Mouse (Mus musculus) mammary gland, adult 2 months (tissue): Measurements from ENCODE around the gene Ifit1. TPM values are rescaled to one million over a fixed set of nuclear protein-coding genes. Genes with fewer than 3 reads are reported as not detected.

Source experiments
- polyA plus RNA-seq: library from polyadenylated mRNA; depleted of rRNA; stranded (reverse); fragments of >200 nt; gene quantifications from 2 replicates; pipeline ENCODE4 v1.2.3, GENCODE M21; 2012; ENCODE audit warnings: low replicate concordance; rRNA removed

The Ifit1 gene
- polyA plus RNA-seq: 2.7 and 9.0 TPM in 2 replicates

DNA sequence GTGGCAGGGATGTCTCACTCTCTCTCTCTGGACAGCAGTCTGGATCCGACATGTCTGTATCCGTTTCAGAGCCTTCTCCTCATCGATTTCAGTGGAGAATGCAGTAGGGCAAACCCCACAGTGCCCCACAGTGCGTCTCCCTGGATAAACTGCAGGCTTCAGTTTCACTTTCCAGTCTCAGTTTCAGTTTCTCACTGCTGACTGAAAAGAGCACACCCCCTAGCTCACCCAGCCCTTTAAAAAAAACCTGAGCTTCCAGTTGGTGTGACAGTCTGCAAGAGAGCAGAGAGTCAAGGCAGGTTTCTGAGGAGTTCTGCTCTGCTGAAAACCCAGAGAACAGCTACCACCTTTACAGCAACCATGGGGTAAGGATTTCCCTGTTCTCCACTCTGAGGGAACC is at the start of gene Ifit1, which contains the start of gene Ifit1bl2:
Ifit1 (plus strand) TSS at position 249 of the 400 bp plus-strand sequence.
Ifit1bl2 (minus strand) TSS at position 121 of the 400 bp plus-strand sequence.

DNA sequence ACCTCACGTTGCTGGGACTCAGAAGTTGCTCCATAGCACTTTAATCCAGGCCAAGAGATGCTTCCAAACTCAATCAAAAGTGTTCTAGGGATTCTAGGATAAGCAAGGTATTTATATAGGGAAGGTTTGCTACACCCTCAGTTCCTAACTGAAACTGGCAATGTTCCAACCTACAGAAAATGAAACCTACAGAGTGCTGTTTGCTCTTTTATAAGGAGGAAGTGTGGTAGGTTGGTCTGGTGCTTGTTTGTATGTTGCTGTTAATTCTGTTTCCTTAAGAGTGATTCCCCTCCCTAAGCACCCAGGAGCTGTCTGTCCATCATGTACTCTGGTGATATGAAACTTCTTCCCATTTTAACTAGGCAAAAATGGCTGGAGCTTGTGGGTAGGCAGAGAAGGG is 38.8 kb upstream of the Ifit1 start, which contains the start of gene Ifit1bl1:
Ifit1bl1 (minus strand) TSS at position 69 of the 400 bp plus-strand sequence.

DNA sequence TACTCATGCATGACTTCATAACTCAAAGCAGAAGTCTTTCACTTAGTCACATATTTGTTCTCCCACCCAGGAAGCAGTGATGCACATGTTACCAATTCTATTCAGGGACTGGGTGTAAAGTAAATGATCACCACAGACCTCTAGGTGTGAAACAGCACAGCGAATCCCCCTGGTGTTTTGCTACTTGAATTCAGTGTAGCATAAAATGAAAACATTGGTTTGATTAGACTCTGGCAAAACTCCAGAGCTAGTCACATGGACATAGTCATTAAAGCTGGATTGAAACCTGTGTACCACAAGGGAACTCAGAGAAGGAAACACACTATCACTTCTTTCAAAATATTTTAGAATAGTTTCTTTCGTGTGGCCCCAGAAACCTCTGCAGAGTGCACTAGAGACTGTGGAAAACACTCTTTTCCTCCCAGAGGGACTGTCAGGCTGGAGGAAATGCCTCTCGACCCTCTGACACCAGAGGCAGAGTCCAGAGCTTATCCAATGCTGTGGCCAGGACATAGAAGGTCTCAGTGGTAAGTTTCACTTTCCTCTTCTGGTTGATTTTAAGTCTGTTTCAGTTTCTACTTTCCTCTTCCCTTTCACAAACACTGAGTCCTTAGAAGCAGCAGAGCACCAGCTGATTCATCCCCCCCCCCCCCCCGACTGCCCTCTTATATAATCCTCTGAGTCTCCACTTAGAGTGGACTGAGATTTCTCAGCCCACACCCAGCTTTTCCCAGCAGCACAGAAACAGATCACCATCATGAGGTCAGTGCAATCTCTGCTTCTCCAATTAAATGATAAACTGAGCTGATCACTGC is 33.2 kb upstream of the Ifit1 start, which contains the start of gene Ifit3b:
Ifit3b (plus strand) TSS at position 734 of the 815 bp plus-strand sequence.

Other genes with a start within 250 kb of the Ifit1 start
- 15.6 and 25.1 TPM in 2 replicates for gene Ch25h, start 165.7 kb upstream of the Ifit1 start, polyA plus RNA-seq
- gene Lipa, start 113.4 kb upstream of the Ifit1 start, polyA plus RNA-seq: 26.5 and 63.6 TPM in 2 replicates
- 1.2 and 3.1 TPM in 2 replicates for gene Ifit2, start 90.2 kb upstream of the Ifit1 start, polyA plus RNA-seq
- gene Ifit3, start 57.3 kb upstream of the Ifit1 start, polyA plus RNA-seq: 2.8 and 8.4 TPM in 2 replicates
- gene Ifit1bl1, start 38.9 kb upstream of the Ifit1 start, polyA plus RNA-seq: 1.0 and 1.9 TPM in 2 replicates
- gene Ifit3b, start 32.9 kb upstream of the Ifit1 start, polyA plus RNA-seq: 0.72 and 3.8 TPM in 2 replicates
- 0.14 TPM in 1 of 2 replicates, not detected in the other for gene Ifit1bl2, start 128 bp upstream of the Ifit1 start, polyA plus RNA-seq
- gene Slc16a12, start 106.4 kb downstream of the Ifit1 start, polyA plus RNA-seq: 1.6 and 3.1 TPM in 2 replicates
- gene Pank1, start 238.6 kb downstream of the Ifit1 start, polyA plus RNA-seq: 0.87 and 2.3 TPM in 2 replicates